Mouse (Mus musculus) kidney, adult 9 months (tissue): ENCODE results near the gene Eno1.

Experiments
- DNase-seq: peaks from one replicate; pipeline ENCODE4 v3.0.0; 2022

Eno1 gene

DNA sequence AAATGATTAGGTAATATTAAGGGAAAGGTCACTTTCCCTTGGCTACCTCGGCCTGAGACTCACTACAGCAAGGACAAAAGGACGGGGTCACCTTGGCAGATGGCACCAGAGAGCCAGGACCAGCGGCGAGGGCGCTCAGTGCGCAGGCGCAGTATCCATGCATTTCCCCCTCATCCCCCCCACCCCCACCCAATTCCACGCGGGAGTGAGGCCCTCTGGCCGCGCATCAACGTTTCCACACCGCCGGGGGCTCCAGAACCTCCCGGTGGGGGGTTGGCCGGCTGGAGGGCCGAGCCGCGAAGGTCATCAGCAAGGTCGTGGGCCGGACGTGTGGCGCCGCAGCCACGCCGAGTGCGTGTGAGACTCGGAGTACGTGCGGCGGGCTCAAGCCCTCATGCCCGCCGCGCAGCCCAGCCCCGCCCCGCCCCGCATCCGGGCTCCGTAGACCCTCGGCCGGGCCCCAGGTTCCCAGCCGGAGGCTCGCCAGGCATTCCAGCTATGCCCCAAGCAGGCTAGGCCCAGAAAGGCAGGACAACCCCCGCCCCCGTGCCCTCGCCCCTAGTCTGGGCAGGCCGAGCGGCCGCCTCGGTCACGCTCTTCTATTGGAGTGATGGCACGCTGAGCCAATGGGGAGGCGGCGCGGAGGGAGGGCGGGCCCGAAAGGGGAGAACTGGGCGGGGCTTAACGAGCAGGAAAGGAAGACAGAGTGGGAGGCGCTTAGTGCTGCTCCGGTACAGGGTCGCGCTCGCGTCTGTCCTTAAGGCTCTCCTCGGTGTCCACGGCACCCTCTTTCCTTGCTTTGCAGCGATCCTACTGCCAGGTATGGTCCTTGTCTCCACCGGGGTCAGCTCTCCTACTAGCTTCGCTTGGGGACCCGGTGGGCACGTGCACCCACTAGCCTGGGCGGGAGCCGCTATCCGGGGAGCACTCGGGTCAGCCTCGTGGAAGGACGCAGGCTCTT lies at the start of gene Eno1:
Gene Eno1 (plus strand): TSS at position 201 of the 961 bp plus-strand sequence.
- DNase-seq: peak; percentile 97

DNA sequence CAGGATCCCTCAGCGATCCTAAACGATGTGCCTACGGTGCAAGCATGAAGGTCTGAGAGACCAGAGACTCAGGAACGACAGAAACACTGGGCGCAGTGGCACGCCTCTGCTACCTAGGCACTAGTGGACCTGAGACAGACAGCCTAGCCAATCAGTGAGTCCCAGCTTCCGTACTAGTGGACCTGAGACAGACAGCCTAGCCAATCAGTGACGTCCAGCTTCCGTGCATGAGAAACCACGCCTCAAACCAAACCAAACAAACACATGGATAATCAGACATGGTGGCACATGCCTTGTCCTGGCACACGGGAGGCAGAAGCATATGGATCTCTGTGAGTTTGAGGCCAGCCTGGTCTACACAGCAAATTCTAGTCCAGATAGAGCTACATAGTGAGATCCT lies 48.3 kb upstream of the Eno1 start:
- DNase-seq: no peak

DNA sequence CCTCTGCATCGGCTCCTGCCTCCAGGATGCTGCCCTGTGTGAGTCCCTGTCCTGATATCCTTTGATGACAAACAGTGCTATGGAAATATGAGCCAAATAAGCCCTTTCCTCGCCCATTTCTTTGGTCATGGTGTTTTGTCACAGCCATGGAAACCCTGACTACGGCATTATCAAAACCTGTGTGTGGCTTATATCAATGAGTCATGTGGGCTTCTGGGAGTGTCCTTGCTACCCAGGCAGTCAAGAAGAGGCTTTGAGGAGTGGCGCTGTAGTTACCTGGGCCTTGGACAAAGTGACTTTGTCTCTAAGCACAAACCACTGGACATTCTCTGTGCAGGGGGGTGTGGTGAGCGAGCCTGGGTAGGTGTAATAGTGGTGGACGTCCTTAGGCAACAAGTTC lies 44.3 kb upstream of the Eno1 start:
- DNase-seq: no peak

DNA sequence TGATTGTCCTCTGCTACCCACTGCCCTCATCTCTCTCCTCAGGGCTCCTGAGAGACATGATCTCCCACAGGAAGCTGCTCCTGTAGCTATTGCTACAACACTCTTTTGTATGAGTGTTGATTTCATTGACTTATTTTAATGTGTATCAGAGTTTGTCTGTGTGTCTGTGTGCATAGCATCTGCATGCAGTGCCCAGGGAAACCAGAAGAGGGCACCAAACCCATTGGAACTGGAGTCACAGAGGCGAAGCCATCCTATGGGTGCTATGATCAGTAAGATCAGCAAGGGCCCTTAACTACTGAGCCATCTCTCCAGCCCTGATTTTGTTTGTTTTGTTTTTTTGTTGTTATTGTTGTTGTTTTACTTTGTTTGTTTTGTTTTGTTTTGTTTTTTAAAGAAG lies 42.6 kb upstream of the Eno1 start:
- DNase-seq: peak; percentile 56

DNA sequence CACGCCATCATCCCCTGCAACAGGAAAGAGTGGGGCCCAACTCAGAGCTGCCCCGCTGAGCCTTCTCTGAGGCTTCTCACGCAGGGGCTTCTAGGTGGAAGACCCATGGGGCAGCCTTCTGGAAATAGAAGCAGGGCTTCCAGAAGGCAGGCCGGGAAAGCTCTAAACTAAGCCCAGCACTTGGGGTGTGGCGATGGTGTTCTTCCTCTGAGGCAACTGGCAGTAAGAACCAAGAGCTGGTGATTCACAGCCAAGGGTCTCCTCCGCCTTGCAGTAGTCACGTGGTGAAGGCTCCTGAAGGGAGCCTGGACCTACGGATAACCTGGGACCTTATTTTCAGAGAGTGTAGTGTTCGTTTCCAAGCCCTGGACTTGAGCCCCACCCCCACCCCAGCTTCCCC lies 38.3 kb upstream of the Eno1 start:
- no peak for DNase-seq

DNA sequence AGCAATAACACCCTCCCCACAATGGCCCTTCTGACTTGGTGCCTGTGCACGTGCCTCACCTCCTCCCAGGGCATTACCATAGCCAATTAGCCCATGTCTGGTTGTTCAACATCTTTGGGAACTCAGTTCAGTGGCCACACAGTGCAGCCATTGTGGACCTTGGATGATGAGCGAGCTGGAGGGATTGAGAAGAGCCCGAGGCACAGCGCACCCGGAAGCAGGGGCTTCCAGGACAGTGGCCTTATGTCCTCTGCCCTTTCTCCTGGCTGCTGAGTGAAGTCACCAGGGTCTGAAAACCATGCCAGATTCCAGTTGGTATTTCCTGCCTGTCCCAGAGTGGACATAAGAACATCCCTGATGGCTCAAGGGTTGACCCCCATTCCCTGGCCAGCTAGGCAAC lies 35.3 kb upstream of the Eno1 start, which contains the start of gene Car6:
Gene Car6 (minus strand): TSS at position 101 of the 400 bp plus-strand sequence.
- DNase-seq: no peak

DNA sequence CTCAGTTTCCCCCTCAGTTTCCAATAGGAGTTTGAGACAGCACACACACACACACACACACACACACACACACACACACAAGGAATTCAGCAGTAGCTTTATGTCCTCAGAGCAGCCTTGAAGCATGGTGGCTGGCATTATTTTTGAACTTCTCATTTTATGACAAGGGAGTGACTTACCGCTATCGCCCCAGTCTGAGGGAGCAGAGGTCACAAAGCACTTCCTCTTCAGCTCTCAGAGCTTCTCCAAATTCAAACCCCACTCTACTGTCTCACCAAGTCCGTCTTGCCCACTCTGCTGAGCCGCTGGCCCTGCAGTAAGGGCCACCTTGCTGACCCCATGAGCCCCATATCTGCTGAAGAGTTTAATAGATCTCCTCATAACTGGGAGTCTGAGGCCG lies 33.8 kb upstream of the Eno1 start:
- DNase-seq: no peak

DNA sequence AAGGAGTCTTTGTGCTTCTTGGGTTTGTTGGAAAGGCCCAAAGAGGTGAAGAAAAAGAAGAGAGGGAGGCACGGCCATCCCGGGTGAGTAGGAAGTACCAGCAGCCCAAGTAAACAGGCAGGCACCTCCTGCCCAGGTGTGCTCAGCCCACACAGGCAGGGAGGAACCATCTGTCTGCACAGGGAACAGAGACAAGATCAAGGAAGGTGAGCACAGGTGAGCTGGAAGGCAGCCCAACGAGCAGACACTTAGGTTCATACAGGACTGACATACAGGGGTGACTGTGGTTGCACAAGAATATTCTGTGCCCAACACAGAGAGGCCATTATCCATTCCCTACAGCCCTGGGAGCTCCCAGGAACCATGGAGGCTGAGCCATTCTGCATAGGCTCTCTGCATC lies 31.6 kb upstream of the Eno1 start:
- DNase-seq: no peak

DNA sequence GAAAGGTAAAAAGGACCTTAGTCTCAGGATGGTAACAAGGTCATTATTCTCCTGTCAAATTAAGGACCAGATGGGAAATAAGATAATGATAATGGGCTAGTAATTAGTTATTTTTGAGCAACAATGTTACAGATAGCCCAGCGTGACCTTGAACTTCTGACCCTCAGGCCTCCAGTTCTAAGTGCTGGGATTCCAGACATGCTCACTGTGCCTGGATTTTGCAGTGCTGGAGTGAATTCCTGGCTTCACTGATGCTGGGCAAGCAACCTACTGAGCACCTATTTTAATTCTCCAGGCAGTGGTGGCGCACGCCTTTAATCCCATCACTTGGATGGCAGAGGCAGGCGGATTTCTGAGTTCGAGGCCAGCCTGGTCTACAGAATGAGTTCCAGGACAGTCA lies 26.8 kb upstream of the Eno1 start:
- no peak for DNase-seq

DNA sequence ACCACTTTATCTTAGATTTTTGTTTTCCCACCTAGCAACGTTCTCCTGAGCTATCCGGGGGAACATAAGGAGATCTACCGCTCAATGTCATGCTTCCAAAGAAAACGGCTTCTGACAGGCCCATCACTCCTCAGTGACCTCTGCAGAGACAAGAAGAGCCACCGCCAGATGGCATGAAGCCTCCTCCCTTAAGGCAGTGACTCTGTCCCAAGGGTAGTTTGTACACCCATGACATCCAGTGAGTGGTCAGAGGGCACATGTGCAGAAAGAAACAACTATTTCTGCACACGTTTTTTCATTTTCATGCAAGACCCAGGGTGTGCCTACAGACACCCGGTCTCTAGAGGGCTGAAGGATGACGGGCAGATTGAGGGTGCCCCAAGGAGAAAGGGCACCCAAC lies 26.2 kb upstream of the Eno1 start:
- DNase-seq: no peak

DNA sequence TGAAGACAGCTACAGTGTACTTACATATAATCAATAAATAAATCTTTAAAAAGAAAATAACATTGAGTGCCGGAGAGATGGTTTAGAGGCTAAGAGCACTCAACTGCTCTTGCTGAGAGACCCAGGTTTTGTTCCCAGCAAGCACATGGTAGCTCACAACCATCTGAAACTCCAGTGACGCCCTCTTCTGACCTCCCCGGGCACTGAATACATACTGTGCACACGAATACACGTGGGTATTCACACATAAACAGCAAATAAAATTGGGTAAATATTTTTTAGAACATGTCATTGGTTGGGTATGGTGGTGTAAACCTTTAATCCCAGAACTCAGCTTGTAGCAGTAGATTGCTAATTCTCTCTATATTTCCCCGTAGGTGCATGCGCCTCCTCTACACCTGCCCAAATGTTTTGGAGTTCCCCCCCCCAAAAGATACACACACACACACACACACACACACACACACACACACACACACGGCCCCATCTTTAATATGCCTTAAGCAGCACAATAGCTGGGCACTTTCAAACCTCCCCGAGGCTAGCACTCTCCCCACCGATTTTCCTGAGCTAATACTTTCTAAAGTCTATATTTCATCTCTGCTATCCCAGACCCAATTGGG lies 24.5 kb upstream of the Eno1 start:
- no peak for DNase-seq

DNA sequence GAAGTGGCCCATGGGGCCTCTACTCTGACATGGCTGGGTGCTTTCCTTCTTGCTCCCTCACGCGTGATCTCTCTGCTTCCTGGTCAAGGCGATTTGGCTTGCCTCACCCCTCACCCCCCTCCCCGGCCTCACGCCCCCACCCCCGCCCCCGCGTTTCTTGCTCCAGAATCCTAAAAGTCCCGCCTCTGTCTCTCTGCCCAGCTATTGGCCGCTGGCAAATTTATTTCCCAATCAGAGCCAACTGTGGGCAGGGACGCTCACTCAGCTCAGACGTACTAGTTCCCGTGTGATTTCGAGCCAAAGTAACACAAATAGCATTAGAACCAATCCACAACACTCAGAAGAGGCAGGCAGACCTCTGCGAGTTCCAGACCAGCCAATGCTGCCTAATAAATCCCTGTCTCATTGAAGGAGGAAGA lies 24.0 kb upstream of the Eno1 start:
- peak; percentile 62 for DNase-seq

DNA sequence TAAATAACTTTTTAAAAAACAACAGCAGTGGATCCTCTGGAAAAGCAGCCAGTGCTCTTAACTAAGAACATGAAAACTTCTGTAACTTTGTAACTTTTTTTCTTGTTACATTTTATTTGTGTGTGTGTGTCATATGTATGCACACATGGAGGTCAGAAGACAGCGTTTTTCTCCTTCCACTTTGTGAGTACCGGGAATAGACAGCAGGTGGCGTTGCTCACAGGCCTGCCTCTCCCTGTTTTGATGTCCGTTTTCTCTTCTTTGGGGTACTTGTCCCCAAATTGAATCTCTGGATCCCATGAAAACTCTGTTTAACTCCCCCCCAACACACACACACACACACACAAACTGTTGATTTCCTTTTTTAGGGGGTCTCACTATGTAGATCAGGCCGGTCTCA lies 22.6 kb upstream of the Eno1 start:
- DNase-seq: no peak

DNA sequence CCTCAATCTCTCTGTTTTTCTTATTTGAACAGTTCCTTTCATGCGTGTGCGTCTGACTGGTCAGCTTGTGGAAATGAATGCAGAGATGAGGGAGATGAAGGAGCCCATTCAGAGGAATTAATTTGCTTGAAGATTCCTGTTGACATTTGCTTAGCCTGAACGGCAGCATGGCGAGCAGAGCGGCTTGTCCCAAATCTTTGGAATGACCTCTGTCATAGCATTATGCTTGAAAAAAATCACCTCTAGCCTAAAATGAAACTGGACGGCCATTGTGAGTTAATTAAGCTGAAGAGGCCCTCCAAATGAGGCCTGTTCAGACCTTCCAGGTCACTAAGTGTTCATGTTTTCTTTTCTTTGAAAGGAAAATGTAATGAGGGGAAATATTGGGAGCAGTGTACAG lies 20.1 kb upstream of the Eno1 start:
- no peak for DNase-seq

DNA sequence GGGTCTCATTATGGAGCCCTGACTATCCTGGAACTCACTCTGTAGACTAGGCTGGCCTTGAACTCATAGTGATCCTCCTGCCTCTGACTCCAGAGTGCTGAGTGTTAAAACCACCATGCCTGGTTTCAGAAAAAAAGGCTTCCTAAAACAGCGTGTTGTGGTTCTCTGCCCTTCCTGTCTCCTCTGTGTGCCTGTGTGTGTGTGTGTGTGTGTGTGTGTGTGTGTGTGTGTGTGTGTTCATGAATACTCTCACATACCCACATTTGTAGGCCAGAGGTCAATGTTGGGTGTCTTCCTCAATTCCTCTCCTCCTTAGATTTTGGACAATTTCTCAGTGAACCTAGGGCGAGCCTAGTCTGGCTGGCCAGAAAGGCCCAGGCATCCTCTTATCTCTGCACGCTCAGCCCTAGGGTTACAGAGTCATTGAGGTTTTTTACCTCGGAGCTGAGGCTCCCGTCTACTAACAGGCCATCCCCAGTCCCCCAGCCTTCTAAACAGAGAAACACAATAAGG lies 19.4 kb upstream of the Eno1 start:
- DNase-seq: no peak

DNA sequence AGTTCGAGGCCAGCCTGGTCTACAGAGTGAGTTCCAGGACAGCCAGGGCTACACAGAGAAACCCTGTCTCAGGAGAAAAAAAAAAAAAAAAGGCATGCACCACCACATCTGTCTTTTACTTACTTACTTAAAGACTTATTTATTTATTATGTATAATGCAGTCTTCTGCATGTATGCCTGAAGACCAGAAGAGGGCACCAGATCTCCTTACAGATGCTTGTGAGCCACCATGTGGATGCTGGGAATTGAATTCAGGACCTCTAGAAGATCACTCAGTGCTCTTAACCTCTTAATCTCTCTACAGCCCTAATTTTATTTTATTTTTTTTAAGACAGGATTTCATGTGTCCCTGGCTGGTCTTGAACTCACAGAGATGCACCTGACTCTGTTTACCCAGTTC lies 18.6 kb upstream of the Eno1 start:
- DNase-seq: no peak

DNA sequence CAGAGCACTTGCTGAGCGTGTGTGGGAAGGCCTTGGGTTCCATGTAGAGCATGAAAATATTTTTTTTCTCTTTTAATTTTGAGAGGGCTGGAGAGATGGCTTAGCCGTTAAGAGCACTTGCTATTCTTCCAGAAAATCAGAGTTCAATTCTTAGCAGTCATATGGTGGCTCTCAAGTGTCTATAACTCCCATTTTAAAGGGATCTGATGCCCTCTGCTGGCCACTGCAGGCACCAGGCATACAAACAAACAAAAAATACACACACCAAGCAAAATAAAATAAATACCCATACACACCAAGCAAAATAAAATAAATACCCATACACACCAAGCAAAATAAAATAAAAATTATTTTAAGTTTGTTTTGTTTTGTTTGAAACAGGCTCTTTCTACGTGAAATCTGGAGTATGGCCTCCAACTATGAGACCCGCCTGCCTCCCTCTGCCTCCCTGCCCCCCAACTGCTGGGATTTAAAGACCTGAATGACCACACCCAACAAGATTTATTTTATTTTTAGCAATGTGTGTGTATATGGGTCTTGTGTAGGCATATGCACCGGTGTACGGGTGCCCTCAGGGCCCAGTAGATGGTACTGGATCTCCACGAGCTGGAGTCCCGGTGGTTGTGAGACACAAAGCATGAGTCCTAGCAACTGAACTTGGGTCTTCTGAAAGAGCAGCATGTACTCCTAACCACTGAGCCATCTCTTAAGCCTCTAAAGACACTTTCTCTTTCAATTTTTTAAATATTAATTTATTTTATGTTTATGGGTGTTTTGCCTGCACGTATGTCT lies 16.8 kb upstream of the Eno1 start:
- peak; percentile 71 for DNase-seq

DNA sequence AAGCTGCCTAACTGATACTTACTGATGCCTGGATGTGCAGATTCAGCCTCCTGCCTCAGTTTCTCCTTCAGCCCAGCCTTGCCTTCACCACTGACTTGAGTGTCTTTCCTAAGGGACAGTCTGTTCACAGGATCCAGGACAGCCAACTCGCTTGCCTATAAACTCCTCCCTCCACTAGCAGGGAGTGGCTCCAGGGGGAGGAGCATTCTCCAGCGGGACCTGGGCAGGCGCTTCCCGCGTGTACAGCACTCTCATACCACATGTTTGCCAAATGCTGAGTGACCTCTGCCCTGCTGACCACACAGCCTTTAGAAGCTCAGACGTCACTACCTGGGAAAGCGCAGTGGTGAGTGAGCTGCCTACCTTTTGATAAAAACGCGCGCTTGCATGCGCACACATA lies 15.9 kb upstream of the Eno1 start:
- DNase-seq: peak; percentile 94

DNA sequence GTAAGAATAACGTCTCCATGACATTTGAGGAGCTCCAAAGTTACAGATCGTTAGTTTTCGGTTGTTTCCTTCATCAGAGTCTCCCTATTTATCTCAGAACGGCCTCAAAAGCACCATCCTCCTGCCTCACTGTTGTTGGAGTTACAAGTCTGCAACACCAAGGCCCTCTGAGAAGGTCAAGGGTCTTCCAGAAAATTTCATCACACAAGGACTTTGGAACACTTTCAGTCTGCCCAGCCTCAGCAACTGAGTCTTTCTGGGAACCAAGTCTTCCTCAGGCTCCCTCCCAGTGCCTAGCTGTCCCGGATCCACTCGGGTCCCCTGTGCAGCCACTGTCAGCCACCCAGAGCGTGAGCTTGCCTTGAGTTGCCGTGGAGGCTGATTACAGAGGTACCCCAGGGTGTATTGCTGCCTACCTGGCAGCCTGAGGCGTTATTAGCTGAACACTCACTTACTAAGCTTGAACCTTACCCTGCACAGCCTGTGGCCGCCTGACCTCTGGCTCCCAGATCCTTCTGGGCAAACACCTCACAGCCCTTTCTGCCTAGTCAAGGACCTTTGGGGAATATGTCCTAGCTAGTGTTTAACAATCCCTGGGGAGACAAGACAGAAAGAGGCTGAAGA lies 15.4 kb upstream of the Eno1 start:
- peak; percentile 91 for DNase-seq

DNA sequence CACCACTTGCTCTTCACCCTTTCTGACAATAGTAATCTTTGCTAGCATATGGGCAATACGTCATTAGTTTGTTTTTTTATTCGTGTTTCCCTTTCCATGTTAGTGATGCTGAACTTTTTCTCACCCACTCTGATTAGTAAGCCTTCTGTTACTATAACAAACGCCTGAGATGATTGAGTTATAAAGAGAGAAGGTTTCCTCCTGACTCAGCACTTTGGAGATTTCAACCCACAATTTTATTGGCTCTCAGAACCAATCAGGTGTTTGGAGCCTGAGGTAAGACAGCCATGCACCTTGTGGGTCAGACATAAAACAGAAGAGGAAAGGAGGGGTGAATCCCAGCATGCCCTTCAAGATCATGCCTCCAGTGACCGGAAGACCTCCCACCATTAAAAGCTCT lies 12.7 kb upstream of the Eno1 start:
- no peak for DNase-seq

DNA sequence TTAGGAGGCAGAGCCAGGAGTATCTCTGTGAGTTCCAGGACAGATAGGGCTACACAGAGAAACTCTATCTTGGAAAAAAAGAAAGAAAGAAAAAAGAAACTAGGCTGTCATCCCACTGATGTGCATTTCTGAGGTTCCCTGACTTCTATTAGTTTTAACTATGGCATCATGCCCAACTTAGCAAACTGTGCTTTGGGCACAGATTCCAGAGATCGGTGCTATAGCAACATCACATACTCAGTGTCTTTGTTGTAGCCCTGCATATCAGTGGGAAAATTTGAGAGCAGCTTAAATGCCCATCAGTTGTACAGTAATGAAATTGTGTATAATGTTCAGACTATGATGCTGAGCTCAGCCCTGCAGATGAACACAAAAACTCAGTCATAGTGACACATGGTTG lies 10.8 kb upstream of the Eno1 start:
- no peak for DNase-seq

DNA sequence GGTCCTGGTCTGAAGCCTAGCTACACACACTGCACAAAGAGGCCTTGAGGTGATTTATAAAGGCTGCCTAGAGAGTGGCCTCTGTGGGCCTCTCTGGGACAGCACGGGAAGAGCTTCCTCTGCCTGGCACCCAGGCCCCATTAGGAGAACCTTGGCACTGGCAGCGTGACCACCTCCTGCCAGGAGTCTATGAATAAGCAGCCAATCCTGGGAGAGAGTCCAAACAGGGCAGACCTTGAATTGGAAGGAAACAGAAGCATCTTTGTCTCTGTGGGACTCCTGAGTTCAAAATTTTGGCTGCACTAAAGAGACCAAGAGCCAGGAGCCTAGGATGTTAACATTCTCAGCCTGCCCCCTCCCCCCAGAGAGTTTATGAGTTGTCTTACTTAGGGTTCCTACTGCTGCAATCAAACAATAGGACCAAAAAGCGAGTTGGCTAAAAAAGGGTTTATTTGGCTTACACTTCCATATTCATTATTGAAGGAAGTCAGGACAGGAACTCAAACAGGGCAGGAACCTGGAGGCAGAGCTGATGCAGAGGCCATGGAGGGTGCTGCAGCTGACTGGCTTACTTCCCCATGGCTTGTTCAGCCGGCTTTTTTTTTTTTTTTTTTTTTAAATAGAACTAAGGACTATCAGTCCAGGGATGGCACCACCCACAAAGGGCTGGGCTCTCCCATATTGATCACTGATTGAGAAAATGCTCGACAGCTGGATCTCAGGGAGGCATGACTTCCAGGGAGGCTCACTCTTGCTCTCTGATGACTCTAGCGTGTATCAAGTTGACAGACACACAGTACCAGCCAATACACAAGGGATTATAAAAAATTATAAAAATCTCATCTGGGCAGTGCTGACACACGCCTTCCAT lies 9.5 kb upstream of the Eno1 start:
- DNase-seq: peak; percentile 92
